Mouse (Mus musculus) E14TG2a.4 (cell line): ENCODE results near the gene App.

Experiments used
- CTCF ChIP-seq: conservative IDR thresholded peaks from 2 replicates; pipeline ENCODE4 v1.5.1; 2014; ENCODE audit warnings: low read length
- POU5F1 ChIP-seq: IDR thresholded peaks from 2 replicates; pipeline ENCODE4 v1.6.1; 2014; ENCODE audit warnings: low read length, borderline replicate concordance

- TF ChIP-seq CTCF (no peak), POU5F1 (no peak)
These were observed 145.2 kb downstream of the App start for GRCm38 (mm10) chr16:85028396-85028795.
